Mouse (Mus musculus) cortical plate, adult 2 months (tissue): ENCODE data around the gene Adgre5.

ENCODE experiments used
- CTCF ChIP-seq: fragments of 200-500 bp; IDR thresholded peaks from 2 replicates; pipeline ENCODE4 v1.5.1; 2011; ENCODE audit warnings: mild to moderate bottlenecking, control low read depth, low read length; ENCODE audit not compliant: insufficient read depth; ENCODE audit errors: extremely low read depth
- POLR2A ChIP-seq: fragments of 200-500 bp; IDR thresholded peaks from 2 replicates; pipeline ENCODE4 v1.6.1; 2011; ENCODE audit warnings: mild to moderate bottlenecking, low read length, control low read depth; ENCODE audit not compliant: insufficient read depth; ENCODE audit errors: extremely low read depth

DNA sequence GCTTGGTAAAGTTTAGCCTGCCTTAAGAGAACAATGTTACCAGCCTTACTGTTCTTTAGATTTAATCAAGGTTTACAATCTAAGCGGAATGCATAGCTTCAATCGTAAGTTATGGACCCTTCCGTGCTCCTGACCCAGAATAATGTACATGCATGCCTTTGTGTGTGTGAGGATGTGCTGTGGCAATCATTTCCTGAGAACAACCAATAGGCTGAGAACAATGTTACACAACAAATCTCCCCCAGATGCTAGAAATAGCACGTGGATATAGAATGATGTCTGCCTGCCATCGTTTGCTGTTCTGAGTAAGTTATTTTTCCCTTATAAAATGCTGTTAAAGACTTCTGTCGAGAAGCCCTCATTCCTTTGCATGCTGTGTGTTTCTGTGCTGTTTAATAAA, 8.2 kb downstream of the Adgre5 start:
- TF ChIP-seq POLR2A (no peak), CTCF (no peak)
